Mouse (Mus musculus) midbrain, embryonic 13.5 days (tissue): Measurements from ENCODE around the gene 4931422A03Rik. TPM values are rescaled to one million over a fixed set of nuclear protein-coding genes. Genes with fewer than 3 reads are reported as not detected.

Source experiments
- ATAC-seq: fragments of 200-750 bp; cut with Nextera tagmentation; 2 replicates; pipeline ENCODE4 v1.8.0; 2017; ENCODE audit warnings: mild to moderate bottlenecking, moderate TSS enrichment, moderate library complexity
- H3K27ac ChIP-seq: fragments of 300-500 bp; sonication (generic); 2 replicates; pipeline ENCODE4 v1.5.1; 2015; ENCODE audit warnings: inconsistent platforms, mild to moderate bottlenecking, moderate library complexity
- H3K27me3 ChIP-seq: fragments of 300-500 bp; sonication (generic); 2 replicates; pipeline ENCODE4 v1.6.1; 2015; ENCODE audit warnings: mild to moderate bottlenecking, inconsistent platforms
- H3K36me3 ChIP-seq: fragments of 300-500 bp; sonication (generic); 2 replicates; pipeline ENCODE4 v1.6.1; 2015; ENCODE audit warnings: mild to moderate bottlenecking, inconsistent platforms
- H3K4me1 ChIP-seq: fragments of 300-500 bp; sonication (generic); replicated peaks from 2 replicates; pipeline ENCODE4 v1.6.1; 2015; ENCODE audit warnings: inconsistent platforms
- H3K4me2 ChIP-seq: fragments of 300-500 bp; sonication (generic); replicated peaks from 2 replicates; pipeline ENCODE4 v1.6.1; 2015; ENCODE audit warnings: moderate library complexity, mild to moderate bottlenecking, inconsistent platforms
- H3K4me3 ChIP-seq: fragments of 300-500 bp; sonication (generic); replicated peaks from 2 replicates; pipeline ENCODE4 v1.5.1; 2015; ENCODE audit warnings: mild to moderate bottlenecking, inconsistent platforms
- H3K9ac ChIP-seq: fragments of 300-500 bp; sonication (generic); replicated peaks from 2 replicates; pipeline ENCODE4 v1.6.1; 2015; ENCODE audit warnings: mild to moderate bottlenecking, inconsistent platforms
- H3K9me3 ChIP-seq: fragments of 300-500 bp; sonication (generic); 2 replicates; pipeline ENCODE4 v1.6.1; 2016; ENCODE audit warnings: mild to moderate bottlenecking, inconsistent platforms
- WGBS: fragments of 180-500 bp; shearing (Covaris S2); methylation state at CpG from one replicate; pipeline ENCODE4 v1.1.7; 2015; 5-methylcytosine and 5-hydroxymethylcytosine counted together
- polyA plus RNA-seq: library from polyadenylated mRNA; unstranded; fragments of >200 nt; fragmentation: Nextera tagmentation; extraction: Ambion mirVana; gene quantifications from 2 replicates; pipeline ENCODE4 v1.2.1, GENCODE M21; 2015

Gene 4931422A03Rik
- polyA plus RNA-seq, 1 experiment from 2014 or later: 2.5 TPM

- no peak overlapping the region for H3K27ac ChIP-seq
- H3K4me1 ChIP-seq: peaks cover 11% of the 10 kb centered on the region
- H3K4me3 ChIP-seq: no peak overlapping the region
- WGBS: 39% methylated on average over 1 of the region's 1 CpGs
- no peaks in the 10 kb centered on the region for H3K36me3 ChIP-seq
- H3K9me3 ChIP-seq: no peaks in the 10 kb centered on the region
- H3K9ac ChIP-seq: no peak overlapping the region
- H3K27me3 ChIP-seq: no peaks in the 10 kb centered on the region
- ATAC-seq: no peak
- H3K4me2 ChIP-seq: no peak overlapping the region
These were observed 100.5 kb downstream of the 4931422A03Rik start for GRCm38 (mm10) chr2:103927610-103928145.

GRCm38 (mm10) chr2:103926586-103927113 is 101.5 kb downstream of the 4931422A03Rik start:
- Histone ChIP-seq H3K4me2 (no peak overlapping the region), H3K4me1 (peaks cover 11% of the 10 kb centered on the region), H3K27me3 (no peaks in the 10 kb centered on the region), H3K4me3 (no peak overlapping the region), H3K36me3 (no peaks in the 10 kb centered on the region), H3K9ac (no peak overlapping the region), H3K9me3 (no peaks in the 10 kb centered on the region), H3K27ac (no peak overlapping the region)
- WGBS: 93% methylated on average over 4 of the region's 4 CpGs
- ATAC-seq: no peak

GRCm38 (mm10) chr2:103919488-103919887 is 108.7 kb downstream of the 4931422A03Rik start:
- Histone ChIP-seq H3K36me3 (no peaks in the 10 kb centered on the region), H3K9ac (no peak overlapping the region), H3K4me3 (no peak overlapping the region), H3K27ac (no peak overlapping the region), H3K27me3 (no peaks in the 10 kb centered on the region), H3K4me1 (no peaks in the 10 kb centered on the region), H3K4me2 (no peak overlapping the region), H3K9me3 (no peaks in the 10 kb centered on the region)
- 65% methylated on average over 6 of the region's 6 CpGs for WGBS
- ATAC-seq: no peak

- H3K4me3 ChIP-seq: no peak overlapping the region
- no peaks in the 10 kb centered on the region for H3K27me3 ChIP-seq
- no peaks in the 10 kb centered on the region for H3K9me3 ChIP-seq
- H3K4me2 ChIP-seq: no peak overlapping the region
- H3K4me1 ChIP-seq: no peaks in the 10 kb centered on the region
- no peak overlapping the region for H3K27ac ChIP-seq
- H3K36me3 ChIP-seq: no peaks in the 10 kb centered on the region
- no peak overlapping the region for H3K9ac ChIP-seq
- WGBS: 79% methylated on average over 2 of the region's 2 CpGs
- no peak for ATAC-seq
These were observed 109.8 kb downstream of the 4931422A03Rik start for GRCm38 (mm10) chr2:103918375-103918774.

- 70% methylated on average over 5 of the region's 5 CpGs for WGBS
- no peak overlapping the region for H3K4me3 ChIP-seq
- H3K9ac ChIP-seq: no peak overlapping the region
- no peaks in the 10 kb centered on the region for H3K27me3 ChIP-seq
- H3K27ac ChIP-seq: no peak overlapping the region
- H3K9me3 ChIP-seq: no peaks in the 10 kb centered on the region
- H3K4me2 ChIP-seq: no peak overlapping the region
- no peak for ATAC-seq
- H3K36me3 ChIP-seq: no peaks in the 10 kb centered on the region
- no peaks in the 10 kb centered on the region for H3K4me1 ChIP-seq
These were observed 110.8 kb downstream of the 4931422A03Rik start for GRCm38 (mm10) chr2:103917375-103917774.

Other genes with a start within 250 kb of the 4931422A03Rik start
- gene Caprin1, start 230.7 kb downstream of the 4931422A03Rik start, polyA plus RNA-seq: 452 and 486 TPM in 2 replicates
- gene Lmo2, start 70.4 kb downstream of the 4931422A03Rik start, polyA plus RNA-seq: 25.8 and 28.7 TPM in 2 replicates
- 64.3 and 72.0 TPM in 2 replicates for gene Fbxo3, start 640 bp downstream of the 4931422A03Rik start, polyA plus RNA-seq
- not detected in 2 replicates for gene Gm10912, start 37.5 kb upstream of the 4931422A03Rik start, polyA plus RNA-seq
- gene Gm10799, start 40.2 kb upstream of the 4931422A03Rik start, polyA plus RNA-seq: not detected in 2 replicates
- gene Cd59b, start 41.5 kb upstream of the 4931422A03Rik start, polyA plus RNA-seq: 1.1 and 2.6 TPM in 2 replicates
- gene Cd59a, start 67.4 kb upstream of the 4931422A03Rik start, polyA plus RNA-seq: 13.5 and 13.7 TPM in 2 replicates
- not detected in 2 replicates for gene A930018P22Rik, start 94.4 kb upstream of the 4931422A03Rik start, polyA plus RNA-seq